Mouse (Mus musculus) bone marrow, adult 2 months (tissue): ENCODE measurements around the gene Scarb1.

Source experiments
- CTCF ChIP-seq: fragments of 200-500 bp; IDR thresholded peaks from 2 replicates; pipeline ENCODE4 v1.5.1; 2011; ENCODE audit warnings: low read length, control low read depth; ENCODE audit not compliant: control insufficient read depth, insufficient read depth
- POLR2A ChIP-seq: fragments of 200-500 bp; IDR thresholded peaks from 2 replicates; pipeline ENCODE4 v1.6.1; 2011; ENCODE audit warnings: low read depth, mild to moderate bottlenecking, control low read depth, low read length, borderline replicate concordance; ENCODE audit not compliant: control insufficient read depth

DNA sequence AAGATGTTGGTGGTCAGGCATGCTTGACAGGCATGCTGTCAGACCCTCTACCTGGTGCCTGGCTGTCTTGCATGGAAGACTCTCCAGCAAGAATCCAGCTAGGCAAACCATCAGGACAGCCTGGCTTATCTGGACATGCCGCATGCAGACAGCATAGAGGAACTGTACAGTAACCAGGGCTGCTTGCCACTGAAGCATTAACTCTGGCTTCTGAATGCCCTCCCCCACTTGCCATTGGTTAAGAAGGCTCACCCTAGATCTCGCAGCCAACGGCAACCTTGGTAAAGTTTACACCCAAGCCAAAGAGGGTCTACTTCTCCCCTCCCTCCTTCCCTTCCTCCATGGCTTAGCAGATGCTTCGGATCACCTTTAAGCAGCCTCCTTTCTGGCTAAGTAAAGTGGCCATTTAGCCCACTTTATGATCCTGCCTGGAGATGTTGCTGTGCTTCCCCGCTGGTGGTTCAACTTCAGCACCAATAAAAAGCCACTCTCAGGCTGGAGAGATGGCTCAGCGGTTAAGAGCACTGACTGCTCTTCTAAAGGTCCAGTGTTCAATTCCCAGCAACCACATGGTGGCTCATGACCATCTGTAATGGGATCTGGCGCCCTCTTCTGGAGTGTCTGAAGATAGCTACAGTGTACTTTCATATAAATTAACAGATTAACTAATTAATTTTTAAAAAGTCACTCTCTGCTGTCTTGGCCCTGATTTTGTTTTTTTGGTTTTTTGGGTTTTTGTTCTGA, 30.2 kb upstream of the Scarb1 start:
- peak; percentile 10; the same call in 1 of the 2 replicates for TF ChIP-seq CTCF
- no peak for TF ChIP-seq POLR2A
